Mouse (Mus musculus): ENCODE data around the gene Adpgk. TPM values are rescaled to one million over a fixed set of nuclear protein-coding genes. Genes with fewer than 3 reads are reported as not detected.
A peak's percentile ranks its signal among the peaks of the same experiment; 100 is the strongest.
"Not testable (repeated sequence)": the region's sequence is repeated elsewhere in the genome, so short reads cannot be mapped to it uniquely, and the experiment has no call there.

Gene Adpgk
- total RNA-seq, 4 experiments from 2014 or later, result 15.3 to 19.8 (median 17.9) TPM

DNA sequence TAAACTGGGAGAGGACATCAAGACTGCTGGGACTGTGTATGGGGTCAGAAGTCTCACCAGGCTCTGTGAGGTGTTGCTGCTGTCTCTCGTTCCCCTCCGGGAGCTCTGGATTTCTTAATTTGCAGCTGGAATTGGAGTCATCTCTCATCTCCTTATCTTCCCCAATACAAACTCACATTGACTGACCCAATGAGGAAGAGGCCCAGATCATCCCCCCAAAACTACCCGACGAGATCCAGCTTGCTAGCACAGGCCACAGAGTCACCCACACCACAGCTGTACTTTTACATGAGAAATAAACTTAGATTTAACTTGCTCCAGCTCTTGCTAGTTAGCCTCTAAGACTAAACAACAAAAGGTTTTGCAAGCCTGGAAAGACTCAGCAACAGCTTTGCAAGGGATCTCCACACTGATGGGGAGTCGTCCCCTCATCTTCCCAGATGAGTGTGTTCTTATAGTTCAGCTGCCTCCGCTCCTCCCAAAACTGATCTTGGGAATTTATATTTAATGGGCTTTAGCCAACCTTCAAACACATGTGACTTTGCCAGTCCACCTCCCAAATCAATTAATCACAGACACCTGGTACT lies 1.7 kb upstream of the Adpgk start:
- no peak for DNase-seq (ENCODE audit: low spot score in 2 of 2)

DNA sequence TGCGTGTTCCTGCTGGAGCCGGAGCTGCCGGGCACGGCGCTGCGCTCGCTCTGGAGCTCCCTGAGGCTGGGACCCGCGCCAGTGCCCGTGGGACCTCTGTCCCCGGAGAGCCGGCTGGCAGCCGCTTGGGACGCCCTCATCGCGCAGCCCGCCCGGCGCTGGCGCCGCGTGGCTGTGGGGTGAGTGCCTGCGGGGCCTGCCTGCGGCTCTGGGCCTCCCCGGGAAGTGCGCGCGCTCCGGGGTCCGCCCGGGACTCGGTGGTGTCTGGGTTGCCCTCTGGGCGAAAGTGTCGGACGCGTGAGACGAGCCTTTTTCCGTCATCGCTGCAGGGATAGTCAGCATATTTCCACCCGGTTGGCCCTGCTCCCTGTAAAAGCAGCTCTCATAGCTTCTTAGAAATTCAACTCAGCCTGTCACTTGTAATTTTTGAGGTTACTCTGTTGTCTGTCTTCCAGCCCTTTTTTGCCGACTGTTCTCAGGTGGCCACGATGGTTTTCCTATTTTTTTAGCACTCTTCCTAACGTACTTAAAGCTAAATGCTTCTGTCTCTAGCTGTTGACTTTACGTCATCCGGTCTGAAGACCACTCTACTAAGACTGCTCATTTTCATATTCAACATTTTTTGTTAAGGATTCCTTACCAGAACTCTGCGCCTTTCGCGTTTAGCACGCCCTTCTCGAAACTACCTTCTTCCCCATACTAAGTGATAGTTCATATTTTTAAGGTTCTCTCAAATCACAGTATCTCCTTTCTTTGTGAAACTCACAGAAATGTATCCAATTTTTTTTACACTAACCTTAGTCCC lies 532 bp downstream of the Adpgk start:
- DNase-seq (ENCODE audit: low spot score in 2 of 2), result no peak

DNA sequence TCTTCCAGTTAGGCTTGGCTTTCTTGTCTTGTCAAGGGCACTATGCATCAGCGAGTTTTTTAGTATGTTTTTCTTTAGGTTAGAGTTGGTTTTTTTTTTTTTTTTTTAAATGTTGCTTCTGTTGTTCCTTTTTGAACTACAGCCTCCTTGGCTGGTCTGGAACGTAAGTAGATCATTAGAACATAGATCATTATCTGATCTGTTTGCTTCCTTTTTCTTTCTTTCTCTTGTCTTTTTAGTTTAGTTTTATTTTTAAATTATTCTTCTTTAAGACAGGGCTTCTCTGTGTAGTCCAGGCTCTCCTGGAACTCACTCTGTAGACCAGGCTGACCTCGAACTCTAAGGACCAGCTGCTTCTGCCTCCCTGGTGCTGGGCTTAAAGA lies 1.1 kb downstream of the Adpgk start:
- no peak for DNase-seq (ENCODE audit: low spot score in 2 of 2)

DNA sequence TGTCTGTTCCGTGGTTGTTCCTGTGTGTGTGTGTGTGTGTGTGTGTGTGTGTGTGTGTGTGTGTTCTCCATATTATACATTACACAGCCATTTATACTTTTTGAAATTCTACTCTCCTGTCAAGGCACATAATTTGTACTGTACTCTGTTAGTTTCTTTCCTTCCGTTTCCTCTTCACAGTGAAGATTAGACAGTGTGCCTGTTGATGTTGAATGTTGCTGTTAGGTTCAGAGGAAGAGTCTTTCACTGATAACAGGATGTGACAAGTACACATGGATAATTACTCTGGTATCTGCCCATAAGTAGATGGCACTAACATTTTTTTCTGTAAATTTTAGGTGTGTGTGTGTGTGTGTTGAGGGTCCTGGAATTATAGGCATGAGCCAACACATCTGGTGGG lies 5.1 kb downstream of the Adpgk start:
- no peak for DNase-seq (ENCODE audit: low spot score in 2 of 2)

DNA sequence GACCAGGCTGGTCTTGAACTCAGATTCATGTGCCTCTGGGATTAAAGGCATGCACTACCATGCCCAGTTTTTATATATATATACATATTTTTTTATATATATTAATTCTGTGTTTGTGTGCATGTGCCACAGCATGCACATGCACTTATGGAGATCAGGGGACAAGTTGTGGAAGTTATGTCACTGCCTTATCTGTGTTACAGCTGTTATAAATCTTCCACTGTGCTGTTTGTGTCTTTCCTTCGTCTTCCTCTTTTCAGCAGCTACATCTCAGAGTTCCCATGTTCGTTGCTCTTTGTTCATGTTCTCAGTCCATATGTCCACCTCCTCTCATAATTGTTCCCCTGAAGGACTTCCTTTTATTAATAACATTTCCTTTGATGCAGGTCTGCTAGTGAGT lies 16.5 kb downstream of the Adpgk start:
- no peak for DNase-seq (ENCODE audit: low spot score in 2 of 2)

DNA sequence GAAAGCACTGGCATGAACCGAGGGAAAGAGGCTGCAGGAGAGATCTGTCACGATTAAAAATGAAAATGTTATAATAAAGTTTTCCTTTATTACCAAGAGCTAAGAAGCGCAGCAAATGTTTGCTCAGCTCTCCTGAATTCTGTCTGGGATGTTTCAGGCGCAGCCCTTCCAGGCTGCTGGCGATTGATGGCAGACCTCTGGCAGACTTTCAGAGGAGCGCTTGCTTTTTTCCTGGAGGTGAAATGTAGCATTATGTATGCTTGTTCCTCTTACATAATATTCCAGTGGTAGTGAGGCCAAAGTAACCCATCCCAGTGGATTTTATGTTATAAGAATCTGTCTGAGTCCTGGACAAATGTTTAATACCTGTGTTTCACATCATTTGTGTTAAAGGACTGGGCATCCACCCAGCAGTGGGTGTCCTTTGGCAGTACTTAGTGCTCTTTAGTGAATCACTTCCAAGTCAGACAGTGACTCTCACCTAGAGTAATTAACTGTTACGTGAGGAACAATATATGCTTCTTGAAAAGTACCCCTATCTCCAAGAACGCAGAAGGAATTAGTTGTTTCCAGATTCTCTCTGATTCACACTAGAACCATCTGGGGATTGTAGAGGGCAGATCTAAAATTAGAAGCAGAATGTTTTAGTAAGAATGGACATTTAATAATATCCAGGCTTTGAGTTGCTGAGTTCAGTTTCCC lies 19.4 kb downstream of the Adpgk start:
- no peak for DNase-seq (ENCODE audit: low spot score in 2 of 2)

DNA sequence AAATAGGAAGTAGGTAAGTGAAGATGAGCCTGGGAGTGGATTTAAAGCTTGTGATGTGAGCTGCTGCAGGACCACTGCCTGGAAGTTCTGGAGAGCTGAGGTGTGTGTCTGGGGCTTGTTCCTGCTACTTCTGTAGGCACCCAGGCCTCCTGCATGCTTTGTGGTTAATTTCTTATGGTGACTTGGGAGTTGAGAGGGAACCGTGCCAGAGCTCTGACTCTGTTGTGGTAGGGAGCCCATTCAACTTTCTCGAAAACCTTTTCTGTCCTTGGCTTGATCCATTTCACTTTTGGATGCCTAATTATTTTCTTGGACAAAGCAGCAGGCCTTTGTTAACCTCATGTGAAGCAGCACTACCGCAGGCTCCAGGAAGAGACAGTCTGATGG lies 19.9 kb downstream of the Adpgk start:
- DNase-seq (ENCODE audit: low spot score in 2 of 2), result no peak

DNA sequence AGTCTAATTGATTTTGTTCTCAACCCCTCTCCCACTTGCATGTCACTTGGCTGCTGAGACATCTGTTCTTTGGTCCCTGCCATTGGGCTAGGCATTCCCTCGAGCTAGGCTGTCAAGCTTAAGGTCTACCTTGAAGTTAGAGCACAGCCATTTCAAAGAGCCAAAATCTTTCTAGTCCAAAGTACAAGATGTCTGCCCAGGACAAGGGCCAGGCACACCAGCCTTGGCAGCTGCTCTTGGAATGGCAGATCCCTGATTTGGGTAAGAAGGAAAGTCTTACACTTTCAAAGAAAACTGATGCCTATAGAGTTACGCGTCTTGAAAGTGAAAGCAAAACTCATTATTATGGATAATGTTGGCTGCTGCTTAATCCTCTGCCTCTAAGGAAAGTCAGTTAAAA lies 24.8 kb downstream of the Adpgk start:
- DNase-seq (ENCODE audit: low spot score in 2 of 2), result no peak

DNA sequence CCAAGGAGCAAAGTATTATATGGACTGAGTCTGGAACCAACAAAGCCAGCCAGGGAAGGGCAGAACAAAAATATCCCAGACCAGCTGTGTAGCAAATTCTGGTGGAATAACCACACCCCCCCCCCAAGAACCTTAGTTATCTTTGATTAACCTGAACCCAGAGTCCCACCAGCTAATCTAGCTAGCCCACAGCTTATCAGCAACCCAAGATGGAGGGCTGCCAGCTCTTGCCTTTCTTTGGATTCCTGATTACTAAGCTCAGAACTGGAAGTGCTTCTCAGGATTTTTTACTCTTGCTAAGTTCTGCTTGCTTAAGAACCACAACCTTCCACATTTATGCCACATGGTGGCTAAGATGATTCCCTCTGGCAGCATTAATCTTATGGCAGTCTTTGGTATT lies 33.0 kb downstream of the Adpgk start:
- DNase-seq (ENCODE audit: low spot score in 2 of 2), result no peak

DNA sequence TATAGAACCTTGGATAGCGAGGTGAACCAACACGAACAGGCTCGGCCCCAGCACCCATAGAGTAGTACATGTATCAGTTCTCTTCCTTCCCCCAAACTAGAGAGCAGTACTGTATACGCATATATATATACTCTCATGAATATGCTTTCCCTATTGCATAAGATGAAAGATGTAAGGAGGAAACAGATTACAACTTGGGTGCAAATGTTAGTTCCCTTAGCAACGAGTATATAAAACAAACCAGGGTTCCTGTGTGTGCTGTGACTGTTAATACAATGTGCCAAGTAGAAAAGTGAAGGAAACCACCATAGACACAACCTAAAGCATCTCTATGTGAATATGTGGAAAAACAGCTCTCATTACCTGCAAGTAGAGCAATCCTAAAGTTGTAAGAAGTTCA lies 38.7 kb downstream of the Adpgk start:
- DNase-seq (ENCODE audit: low spot score in 2 of 2), result no peak

DNA sequence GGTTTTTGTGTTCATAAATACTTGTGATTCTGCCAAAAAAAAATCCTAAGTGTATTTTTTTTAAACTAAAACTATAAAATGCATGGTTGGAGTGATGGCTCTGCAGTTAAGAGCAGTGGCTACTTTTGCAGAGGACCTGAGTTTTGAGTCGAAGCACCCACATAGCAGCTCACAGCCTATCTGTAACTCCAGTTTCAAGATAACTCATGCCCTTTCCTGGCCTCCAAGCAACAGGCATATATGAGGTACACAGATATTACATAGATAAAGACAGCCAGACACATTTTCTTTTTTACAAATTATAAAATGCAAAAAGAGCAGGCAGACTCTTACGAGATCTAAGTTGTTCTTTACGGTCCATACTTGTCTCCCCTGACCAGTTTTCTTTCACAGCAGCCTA lies 45.2 kb downstream of the Adpgk start:
- no peak for DNase-seq (ENCODE audit: low spot score in 2 of 2)

DNA sequence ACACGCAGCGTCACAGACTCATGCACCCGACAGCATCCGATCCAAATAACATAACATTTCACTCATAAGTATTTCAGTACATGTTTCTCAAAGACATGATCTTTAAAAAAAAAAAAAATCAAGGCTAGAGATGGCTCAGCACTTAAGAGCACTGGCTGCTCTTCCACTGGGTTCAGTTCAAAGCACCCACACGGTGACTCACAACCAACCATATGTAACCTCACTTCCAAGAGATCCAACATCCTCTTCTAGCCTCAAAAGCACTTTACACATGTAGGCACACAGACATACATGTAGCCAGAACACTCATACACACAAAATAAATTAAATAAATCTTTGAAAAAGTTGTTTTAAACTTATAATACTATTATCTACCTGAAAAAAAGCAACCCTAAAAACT lies 46.5 kb downstream of the Adpgk start:
- no peak for DNase-seq (ENCODE audit: low spot score in 2 of 2)

DNA sequence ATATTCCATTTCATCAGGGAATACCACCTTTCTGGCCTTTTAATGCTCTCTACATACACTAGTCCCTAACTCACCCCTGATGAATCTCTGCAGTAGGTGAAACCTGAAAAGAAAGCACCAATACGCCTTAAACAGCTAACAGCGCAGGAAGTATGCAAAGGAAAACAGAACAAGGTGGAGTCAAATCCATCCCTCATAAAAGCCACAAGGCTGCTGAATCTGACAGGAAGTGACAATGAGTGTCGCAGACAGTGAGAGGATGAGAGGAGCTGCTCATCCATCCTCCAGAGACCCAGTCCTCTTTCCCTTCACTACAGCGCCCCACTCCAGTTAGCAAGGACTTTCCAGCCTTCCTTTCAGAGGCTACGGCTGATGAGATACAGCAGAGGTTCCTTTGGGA lies 47.1 kb downstream of the Adpgk start:
- DNase-seq (ENCODE audit: low spot score in 2 of 2), result no peak

DNA sequence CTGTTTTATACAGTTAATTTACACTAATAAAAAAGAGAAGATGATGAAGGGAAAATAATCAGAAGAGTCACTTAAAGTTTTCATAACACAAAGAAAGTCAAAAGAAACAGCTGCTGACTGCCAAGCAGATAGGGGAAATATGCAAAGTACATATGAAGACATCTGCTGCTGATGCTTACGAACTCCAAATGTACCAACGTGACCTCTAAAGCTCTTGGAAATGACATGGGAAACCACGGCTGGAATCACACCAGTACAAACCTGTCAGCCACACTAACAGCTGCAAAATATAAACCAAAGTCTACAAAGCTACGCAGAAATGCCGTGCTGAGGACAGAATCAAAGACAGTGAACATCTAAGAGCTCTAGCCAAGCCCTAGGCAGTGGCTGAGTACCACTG lies 47.7 kb downstream of the Adpgk start:
- DNase-seq (ENCODE audit: low spot score in 2 of 2), result no peak

DNA sequence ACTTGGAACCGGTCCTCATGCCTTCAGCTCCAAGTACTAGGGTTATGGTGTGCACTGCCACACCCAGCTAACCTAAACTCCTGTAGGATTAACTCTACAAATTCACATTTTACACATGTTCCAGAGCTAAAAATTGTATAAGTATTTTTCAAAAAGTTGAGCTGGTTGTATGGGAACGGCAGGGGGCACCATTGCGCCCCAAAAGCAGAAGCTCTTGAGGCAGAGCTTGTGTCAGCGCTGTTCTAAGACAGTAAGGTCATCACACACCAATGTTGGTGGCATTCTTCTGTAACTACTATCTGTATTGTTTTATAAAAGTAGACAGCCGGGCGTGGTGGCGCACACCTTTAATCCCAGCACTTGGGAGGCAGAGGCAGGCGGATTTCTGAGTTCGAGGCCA lies 48.6 kb downstream of the Adpgk start:
- no peak for DNase-seq (ENCODE audit: low spot score in 2 of 2)

DNA sequence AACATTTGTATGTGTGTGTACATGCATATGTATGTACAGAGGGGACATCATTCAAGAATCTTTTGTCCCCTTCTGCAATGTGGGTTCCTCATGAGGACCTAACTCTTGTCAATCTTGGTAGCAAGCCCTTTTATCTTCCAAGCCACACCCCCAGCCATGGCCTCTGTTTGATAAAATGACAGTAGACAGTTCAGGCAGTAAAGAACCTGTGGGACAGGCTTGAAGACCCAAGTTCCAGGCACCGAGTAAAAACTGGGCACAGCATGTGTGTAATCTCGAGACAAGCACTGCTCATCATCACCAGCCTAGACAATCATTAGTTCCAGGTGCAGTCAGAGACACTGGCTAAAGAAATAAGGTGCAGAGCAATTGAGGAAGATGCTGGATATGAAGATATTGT lies 54.8 kb downstream of the Adpgk start:
- DNase-seq (ENCODE audit: low spot score in 2 of 2), result no peak

DNA sequence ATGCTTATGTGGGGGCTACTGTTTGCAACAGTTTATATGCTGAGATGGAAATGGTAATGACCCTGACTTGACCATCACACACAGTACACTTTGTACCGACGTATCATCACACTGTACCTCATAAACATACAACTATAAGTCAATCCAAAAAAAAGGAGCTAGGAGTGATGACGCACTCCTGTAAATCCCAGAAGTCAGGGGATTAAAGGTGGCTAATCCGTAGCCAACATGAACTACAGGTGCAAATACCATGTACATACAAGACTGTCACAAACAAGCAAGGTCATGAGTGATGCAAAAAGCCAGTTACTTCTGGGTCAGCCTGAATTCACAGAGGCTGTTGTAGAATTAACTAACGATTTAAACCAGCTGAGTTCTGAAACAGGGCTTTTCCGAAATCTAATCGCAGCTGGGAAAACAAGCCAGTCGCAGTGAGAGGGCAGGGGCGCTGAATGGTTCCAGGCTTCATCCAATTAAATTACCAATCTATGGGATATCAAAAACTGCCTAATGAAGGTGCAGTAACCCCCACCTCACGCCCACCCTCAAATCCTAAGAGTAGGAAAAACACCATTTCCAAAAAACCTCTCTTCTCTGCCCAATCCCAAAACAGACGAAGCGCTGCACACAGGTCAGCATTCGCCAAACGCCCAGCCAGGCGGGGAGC lies 61.4 kb downstream of the Adpgk start:
- DNase-seq (ENCODE audit: low spot score in 2 of 2), result no peak

DNA sequence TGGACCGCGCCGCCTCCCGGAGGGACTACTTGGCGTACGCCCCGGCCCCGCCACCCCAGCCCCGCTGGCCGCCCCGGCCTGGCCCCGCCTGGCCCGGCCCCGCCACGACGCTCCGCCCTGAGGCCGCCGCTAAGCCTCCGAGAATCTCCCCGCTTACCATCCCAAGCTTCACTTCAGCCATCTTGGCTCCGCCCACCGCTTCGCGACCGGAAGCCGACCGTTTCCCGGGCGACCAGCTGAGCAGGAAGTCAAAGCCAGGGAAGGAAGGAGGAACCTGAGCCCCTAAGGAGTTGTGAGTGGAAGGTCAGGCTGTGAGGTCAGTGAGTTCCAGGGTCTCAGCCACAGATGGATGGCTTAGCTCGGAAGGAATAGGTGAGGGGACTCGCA lies 61.9 kb downstream of the Adpgk start, which contains the start of gene Bbs4:
Gene Bbs4, minus strand, starts transcription at position 256 of the 387 bp plus-strand sequence.
- DNase-seq (ENCODE audit: low spot score in 2 of 2), result peak; percentile 76 to 83

DNA sequence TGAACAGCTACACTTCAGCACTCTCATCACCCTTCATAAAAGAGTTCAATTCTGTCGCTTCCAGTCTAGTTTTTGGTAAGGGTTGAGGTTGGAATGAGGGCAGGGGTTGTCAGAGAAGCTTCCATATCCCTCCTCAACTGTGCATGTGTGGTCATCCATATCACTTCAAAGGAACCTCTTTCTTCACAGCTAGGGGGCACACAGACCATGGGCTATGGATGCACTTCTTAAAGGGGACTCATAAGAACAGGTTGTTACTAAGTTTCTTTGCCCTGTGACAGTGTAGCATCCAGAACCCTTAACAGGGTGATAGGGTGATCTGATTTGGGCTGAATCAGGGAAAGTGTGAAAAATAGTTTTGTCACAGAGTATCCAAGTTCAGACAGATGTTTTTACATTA lies 66.7 kb downstream of the Adpgk start:
- DNase-seq (ENCODE audit: low spot score in 2 of 2), result not testable (repeated sequence)

DNA sequence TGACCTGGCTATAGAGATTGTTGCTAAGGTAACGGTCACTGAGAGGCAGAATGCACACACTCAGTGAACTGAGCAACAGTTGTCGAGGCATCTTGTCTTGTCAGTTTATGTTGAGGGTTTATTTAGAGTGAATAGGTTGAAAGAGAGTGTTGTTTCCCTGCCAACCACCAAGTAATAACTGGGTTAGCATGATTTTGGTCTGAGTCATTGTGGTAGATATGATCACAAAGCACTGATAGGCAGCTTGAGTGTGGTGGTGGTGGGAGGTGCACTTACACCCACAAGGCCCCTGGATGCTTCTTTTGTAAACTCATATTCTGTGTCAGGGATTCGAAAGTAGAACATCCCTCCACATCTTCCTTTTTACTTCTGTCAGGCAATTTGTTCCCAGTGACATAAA lies 69.1 kb downstream of the Adpgk start:
- not testable (repeated sequence) for DNase-seq (ENCODE audit: low spot score in 2 of 2)

DNA sequence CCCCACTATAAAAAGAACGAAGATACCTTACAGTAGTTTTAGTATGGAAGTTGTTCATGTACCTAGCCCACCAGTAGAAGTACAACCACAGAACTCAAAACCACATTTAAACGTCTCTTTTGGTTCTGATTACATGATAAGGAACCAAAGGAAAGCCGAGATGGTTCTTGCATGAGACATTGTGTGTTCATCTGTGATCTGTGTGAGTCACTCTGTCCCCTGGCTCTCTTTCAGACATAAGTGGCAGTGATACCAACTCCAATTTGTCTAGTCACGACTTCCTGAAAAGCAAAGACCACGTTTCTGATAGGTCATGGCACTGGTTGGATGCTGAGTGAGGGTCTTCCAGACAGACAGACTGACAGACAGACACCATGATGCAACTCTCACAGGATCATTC lies 77.9 kb downstream of the Adpgk start:
- no peak for DNase-seq (ENCODE audit: low spot score in 2 of 2)

DNA sequence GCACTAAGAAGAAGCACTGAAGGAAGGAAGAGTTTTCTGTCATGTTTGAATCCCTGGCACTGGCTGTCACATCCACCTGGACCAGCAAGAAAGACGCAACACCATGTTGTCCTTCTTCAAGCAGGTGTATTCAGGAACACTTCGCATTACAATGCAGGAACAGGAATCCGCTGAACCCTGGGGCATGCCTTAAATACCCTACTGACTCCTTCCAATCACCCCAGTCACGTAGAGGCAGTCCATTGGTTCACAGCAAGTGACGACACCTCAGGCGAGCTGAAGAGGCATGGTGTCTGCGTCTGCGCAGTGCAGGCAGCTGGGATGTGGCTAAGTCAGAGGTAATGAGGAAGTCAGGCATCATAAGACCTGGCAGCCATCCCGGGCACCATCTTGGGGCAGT lies 78.3 kb downstream of the Adpgk start:
- no peak for DNase-seq (ENCODE audit: low spot score in 2 of 2)
